Mouse (Mus musculus): ENCODE data around the gene Tnrc6c.
A peak's percentile ranks its signal among the peaks of the same experiment; 100 is the strongest.

Gene Tnrc6c

DNA sequence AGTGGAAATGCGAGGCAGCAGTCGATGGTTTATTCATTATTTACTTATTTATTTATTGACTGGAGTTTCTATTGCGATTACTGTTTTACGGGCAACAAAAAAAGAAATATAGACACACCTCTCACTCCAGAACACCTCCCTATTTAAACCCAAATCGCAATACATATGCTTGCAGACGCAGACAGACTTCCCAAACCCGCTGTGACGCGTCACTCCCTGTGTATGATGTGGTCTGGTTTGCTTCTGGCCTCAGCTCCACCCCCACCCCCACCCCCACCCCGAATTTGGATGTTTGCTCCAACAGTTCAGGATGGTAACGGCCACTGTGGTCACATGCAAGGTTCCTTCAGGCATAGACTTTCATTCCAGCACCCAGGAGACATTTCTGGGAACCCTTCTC lies 15.3 kb upstream of the Tnrc6c start:
- no peak for DNase-seq

DNA sequence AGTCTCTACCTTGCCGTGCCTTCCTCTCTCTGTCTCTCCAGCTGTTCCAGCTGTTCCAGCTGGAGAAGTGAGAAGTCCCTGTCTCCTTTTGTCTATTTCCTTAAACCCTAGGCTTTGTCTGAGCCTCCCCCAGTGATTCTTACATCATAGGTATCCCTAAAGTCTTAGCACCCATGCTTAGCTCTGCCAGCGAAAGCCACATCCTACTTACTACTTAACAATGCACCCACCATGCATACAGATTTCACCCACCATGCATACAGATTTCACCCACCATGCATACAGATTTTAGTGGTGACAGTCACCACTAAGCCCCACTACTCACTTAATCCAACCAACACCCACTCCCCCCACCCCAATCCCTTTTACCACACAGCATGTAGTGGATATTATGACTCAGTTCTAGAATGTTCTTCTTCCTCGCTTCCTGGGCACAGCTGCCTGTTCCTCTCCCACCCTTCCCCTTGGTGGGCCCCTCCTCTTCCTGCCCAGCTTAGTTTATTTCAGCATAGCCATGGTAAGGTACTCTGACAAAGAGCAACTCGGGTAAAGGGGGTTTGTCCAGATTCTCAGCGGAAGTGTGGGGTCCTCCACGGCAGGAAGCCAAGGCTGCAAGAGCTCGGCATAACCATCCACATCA lies 14.6 kb upstream of the Tnrc6c start:
- no peak for DNase-seq

DNA sequence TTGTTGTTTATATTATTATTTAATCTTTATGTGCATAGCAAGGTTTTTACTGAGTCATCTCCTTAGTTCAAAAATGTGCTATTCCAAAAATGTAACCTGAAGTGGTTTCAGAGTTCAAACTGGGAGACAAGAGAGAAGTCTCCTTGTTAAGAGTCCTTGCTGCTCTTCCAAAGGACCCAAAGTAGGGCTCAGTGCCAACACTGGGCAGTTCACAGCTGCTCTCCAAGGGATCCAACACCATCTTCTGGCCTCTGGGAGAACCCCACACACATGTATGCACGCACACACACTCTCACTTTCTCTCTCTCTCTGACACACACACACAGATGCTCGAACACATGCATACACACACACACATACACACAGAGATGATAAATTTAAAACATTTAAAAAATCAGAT lies 11.9 kb upstream of the Tnrc6c start:
- DNase-seq: no peak

DNA sequence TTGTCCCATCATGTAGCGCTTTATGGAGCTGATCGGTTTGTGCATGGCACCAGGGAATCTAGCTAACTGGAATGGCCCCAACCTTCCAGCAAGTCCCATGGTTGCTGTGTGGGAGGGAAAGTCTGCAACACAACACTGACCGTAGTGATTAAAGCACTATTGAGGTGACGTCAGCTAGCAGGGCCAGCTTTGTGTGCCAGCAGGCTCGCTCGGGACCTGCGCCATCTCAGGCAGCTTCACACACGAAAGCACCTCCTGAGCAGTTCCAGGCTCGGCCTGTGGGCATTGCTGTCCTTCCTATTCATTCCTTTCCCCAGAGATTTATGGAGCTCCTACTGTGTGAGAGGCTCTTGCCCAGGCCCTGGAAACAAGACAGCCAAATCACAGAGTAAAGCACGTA lies 10.8 kb upstream of the Tnrc6c start:
- DNase-seq: no peak

DNA sequence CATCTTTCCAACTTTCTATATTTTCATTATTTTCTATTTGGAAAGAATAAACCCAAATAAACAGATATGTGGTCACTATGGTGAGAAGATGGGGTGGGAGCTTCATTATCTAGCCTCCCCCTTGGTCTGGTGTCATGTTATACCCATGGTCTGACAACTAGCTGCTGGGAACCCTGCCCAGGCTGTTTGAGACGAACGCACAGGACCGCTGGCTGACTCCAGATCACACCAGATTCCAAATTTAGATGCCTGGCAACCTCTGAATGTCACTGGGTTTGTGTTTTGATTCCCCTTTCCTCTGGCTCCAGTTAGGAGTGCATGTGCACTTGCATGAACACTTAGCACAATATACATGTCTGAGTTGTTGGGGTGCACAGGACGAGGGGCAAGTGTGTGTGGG lies 7.3 kb upstream of the Tnrc6c start:
- no peak for DNase-seq

GRCm38 (mm10) chr11:117648005-117648404 lies 6.1 kb upstream of the Tnrc6c start:
- no peak for DNase-seq

DNA sequence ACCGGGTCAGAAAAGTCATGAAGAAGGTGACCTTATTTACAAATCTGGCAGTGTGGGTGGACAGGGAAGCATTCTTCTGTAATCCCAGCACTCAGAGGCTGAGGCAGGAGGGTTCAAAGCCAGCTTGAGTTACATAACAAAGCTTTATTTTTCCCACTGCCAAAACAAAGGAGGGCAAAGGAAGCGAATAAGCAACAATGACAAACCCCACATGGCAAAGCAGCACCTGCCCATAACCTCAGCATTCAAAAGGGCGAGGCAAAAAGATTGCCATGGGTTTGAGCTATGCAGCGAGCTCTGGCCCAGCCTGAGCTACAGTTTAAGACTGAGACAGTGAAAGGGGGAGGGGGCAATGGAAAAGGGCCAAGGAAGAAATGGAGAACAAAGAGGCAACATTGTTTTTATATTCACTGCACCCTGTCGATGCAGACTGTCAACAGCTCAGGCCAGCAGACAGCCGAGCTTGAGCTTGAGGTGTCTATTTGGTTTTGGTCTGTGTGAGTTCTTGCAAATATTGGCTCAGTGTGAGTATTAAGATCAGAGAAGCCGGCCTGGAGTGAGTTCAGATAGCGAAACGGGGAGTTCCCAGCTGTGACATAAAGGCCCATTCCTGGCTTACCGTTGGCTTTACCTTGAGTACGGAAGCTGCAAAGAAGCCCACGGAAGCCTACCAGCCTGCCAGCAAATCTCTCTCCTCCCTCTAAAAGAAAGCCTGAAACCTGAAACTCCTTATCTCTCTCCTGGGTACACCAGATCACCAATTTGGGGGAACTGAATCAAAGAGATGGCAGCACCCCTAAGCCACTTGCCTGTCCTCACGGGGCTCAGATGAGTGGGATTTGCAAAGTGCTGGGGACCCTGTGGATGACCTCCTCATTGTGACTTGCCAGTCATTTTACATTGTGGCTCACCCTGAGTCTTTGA lies 3.1 kb upstream of the Tnrc6c start:
- no peak for DNase-seq

DNA sequence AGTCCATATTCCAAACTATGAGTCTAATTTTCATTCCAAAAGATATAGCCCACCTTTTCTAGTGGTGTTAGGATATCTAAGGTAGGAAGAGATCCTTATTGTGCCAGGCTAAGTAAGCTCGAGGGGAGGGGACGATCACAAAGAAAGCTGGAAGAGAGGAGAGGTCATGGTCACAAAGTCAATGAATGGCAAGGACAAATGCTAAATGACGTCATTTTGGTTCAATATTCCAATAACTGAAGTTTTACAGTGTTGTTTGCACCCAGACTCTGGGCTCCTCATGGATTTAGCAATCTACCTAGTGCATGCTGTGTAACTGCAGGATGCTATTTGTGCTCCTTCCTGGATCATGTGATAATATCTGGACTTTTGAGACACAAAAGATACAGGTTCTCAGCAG lies 1.2 kb upstream of the Tnrc6c start:
- no peak for DNase-seq

DNA sequence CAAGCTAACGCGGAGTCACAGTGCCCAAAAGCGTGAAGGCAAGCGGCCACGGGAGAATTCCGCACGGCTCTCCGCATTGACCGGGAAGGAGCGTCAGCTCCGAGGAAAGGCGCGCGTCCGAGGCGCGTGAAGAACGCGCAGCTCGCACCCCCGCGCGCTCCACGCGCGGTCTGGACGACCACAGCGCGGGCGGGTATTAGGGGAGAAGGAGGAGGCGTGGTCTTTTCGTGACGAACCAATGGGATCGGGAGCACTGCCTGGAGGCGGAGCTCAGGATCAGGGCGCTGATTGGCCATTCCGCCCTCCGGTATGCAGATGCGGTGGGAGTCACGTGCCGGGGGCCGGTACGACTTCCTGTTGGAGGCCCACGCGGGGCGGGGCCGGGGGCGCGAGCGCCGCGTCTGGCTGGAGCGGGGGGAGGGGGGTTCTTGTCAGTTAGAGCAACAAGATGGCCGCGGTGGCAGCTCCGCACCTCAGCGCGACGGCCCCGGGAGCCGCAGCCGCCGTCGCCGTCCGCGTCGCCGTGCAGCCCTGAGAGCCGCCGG lies 363 bp downstream of the Tnrc6c start:
- peak; percentile 97 to 99 for DNase-seq

DNA sequence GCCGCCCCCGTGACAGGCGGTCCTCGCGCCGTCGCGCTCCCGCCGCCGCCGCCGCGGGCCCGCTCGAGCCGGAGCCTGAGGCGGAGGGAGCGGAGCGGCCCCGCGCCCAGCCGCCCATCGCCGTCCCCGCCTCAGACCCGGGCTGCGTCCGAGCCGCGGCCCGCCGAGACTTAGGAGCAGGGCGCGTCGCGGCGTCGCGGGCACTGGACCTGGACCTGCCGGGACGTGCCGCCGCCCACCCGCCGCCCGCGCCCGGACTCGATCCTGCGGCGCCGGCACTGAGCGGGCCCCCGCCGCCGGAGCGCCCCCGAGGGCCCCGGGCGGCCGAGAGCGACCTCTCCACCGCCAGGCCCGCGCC lies 824 bp downstream of the Tnrc6c start:
- DNase-seq: peak in 1 of 2 experiments; percentile 60

DNA sequence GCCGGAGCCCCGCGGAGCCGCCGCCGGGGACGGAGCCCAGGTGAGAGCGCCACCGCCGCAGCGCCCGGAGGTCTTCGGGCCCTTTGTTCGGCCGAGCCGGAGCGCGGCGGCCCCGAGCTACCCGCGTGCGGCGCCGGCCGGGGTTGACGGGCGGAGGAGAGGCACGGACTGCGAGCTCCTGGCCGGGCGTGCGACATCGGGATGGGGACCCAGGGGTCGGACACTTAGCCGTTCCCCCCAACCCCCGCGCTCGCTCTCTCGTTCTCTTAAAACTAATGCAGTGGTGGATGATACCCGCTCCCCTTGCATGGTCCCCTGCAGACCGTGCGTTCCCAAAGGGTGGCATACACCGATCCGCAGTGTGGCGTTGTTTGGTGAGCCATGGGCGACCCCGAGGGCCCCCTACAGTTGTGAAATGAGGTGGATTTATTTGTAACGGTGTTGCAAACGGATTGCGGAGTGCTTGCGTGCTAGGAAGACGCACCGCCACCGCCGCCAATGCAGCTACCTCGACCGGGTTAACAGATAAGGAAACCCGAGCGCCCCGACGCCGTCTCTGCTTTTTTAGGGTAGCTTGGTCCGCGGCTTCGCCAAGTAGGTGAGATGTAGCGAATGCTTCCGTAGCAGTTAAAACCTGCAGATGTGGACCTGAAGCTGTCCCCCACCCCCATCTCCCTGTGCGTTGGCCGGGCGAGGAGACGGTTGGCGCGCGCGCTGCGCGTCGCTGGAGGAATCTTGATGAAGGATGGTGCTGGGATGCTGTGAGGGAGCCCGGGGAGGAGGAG lies 1.4 kb downstream of the Tnrc6c start:
- DNase-seq: peak; percentile 37 to 51

GRCm38 (mm10) chr11:117656077-117656401 lies 1.9 kb downstream of the Tnrc6c start:
- DNase-seq: no peak

DNA sequence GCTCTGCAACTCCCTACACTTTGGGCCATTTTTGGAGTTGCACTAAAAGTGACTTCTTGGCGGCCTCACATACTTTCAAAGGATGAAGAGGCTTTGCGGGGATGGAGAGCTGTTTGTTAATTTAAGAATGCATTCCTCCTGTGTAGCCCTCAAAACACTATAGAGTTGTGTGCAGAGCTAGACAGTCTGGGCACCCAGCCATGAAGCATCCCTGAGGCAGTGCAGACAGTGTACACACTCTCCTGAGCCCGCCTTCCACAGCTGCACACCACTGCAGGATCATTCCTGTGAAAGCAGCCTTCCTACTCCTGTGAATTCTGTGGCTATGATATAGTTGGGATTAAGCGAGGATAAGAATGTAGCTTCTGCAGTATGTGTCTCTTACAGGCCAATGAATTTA lies 4.9 kb downstream of the Tnrc6c start:
- DNase-seq: no peak

- no peak for DNase-seq
These were observed 9.1 kb downstream of the Tnrc6c start for GRCm38 (mm10) chr11:117663036-117663809.

- DNase-seq: no peak
These were observed 9.7 kb downstream of the Tnrc6c start for GRCm38 (mm10) chr11:117663810-117664139.

DNA sequence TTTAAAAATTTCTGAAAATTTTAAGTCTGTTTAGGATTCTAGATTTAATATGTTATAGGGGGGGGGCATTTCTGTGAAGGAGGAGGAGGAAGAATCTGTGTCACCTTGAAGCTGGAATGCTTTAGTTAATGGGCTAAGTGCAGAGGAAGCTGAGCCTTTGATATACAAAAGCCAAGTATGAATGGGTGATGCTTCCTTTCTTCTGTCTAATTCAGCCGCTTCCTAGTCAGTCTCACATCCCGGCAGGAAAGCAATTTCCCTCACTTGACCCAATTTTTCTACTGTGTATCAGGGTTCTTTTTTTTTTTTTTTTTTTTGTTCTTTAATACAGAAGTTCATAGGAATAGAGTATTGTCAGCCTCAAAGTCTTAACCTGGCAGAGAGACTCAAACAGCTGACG lies 11.1 kb downstream of the Tnrc6c start:
- DNase-seq: no peak

- no peak for DNase-seq
These were observed 12.5 kb downstream of the Tnrc6c start for GRCm38 (mm10) chr11:117666563-117666962.

DNA sequence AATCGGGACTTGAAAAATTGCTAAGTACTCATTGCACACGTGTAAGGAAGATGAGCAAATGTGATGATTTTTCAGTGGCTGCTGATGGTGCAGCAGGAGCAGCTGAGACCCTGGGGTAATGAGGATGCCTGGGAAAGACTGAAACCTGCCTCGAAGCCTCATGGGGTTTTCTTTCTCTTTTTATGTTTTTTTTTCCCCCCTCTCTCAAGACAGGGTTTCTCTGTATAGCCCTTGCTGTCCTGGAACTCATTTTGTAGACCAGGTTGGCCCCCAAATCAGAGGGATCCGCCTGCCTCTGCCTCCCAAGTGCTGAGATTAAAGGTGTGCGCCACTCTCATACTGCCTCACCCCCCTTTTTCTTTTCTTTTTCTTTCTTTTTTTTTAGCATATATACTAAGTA lies 13.1 kb downstream of the Tnrc6c start:
- DNase-seq: no peak

DNA sequence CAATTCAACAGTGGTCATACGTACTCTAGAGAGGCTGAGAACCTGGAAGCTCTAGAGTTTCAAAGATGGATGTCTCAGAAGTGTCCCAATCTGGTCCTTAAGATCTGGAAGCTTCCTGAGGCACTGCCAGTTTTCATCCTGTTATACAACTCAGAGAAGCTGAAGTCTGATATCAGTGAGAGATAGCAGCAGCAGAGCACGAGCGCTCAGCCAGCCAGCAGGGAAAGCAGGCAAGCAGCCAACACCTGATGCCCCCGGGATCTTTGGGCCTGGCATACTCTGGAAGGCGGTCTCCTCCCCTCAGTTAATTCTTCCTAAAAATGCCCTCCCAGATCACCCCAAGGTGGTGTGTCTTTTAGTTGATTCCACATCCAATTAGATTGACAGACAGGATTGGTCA lies 13.7 kb downstream of the Tnrc6c start:
- DNase-seq: no peak

DNA sequence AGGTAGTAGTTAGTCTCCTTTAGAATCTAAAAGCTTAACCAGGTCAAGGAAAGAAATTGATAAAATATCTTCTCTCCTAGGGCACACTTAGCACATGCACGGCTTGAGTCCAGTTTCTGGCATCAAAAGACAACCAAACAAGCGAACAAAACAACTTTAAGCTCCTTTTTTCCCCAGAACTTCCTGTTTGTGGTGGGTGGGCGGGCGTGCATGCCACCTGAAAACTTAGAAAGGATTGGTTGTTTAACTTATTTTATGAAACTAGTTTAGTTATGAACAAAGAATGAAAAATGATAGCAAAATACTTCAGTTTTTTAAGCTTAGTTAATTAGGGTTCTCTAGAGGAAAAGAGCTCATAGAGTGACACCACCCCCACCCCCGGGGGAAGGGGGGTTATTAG lies 17.5 kb downstream of the Tnrc6c start:
- DNase-seq: no peak

- no peak for DNase-seq
These were observed 20.4 kb downstream of the Tnrc6c start for GRCm38 (mm10) chr11:117674531-117674930.

GRCm38 (mm10) chr11:117676649-117677048 lies 22.6 kb downstream of the Tnrc6c start:
- no peak for DNase-seq

- no peak for DNase-seq
These were observed 23.0 kb downstream of the Tnrc6c start for GRCm38 (mm10) chr11:117677111-117677510.

All from spleen, adult 18-20 months (tissue).